Mouse (Mus musculus): Measurements from ENCODE around the gene Rsph1.

Gene Rsph1

DNA sequence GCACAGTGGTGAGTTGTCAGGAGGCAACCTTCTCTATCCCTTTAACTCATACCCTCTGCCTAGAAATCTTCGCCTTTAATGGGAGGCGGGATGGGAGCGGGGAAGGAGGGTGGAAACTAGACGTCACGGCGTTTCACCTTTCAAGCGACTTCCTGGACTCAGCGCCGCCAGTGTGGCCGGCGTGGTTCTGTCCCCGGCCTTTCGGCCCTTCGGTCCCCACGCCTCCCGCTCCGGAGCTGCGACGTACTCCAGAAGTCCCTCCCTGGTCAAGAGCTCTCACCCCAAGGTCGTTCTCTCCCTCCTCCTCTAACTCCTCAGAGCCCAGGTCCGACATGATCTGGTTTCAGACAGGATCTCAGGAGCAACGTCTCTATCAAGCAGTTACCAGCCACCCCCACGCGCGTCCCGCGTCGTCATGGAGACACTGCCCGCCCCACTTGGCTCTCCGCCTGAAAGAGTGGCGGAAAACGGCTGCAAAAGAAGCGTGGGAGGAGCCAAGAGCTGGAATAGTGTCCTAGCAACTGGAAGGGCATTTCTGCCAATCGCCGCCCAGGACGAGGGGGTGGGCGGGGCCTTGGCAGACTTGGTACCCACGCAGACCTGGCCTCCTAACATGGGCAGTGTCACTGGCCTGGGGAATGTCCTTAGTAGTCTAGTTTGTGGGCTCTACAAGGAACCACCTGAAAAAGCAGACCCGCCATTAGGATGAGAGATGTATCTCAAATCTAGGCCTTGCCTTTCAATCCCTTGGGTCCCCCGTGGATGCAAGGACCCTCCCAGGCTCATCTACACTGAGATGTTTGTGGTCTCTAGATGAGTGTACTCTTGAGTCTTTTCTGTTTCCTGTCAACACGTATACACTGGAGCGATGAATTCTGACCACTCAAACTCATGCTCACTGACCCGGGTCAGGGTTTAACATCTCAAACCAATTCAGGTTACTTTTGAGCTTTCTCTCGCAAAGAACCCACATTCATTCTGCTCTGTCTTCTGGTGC lies at the start of gene Rsph1:
Rsph1 (minus strand) TSS at position 462 of the 997 bp plus-strand sequence.
- DNase-seq, result peak; percentile 100

DNA sequence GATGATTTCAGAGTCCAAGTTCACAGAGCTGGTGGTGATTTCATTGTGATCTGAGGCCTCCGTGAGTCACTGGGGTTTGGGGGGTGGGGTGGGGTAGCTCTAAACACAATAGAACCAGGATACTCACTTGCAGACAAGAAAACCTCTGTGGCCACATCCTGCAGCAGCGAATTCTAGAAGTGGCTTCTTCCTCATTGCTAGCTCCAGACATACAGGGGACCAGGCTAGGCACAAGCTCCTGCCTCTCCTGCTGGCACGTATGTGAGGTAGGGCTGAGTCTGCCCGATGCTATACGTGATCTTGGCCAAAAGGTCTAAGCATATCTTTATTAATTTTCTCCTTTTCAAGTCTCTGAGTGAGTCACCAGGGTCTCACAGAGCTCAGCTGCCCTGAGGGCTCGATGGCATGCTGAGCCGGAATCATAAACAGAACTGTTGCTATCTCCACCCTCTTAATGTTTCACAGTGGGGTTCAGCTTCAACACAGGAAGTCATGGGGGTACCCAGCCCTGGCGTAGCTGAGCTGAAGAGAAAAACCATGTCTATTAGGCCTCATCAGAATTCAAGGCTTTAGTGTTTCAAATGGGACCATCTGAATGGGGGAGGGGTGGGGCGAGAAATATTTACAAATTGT lies 49.2 kb upstream of the Rsph1 start:
- no peak for DNase-seq

DNA sequence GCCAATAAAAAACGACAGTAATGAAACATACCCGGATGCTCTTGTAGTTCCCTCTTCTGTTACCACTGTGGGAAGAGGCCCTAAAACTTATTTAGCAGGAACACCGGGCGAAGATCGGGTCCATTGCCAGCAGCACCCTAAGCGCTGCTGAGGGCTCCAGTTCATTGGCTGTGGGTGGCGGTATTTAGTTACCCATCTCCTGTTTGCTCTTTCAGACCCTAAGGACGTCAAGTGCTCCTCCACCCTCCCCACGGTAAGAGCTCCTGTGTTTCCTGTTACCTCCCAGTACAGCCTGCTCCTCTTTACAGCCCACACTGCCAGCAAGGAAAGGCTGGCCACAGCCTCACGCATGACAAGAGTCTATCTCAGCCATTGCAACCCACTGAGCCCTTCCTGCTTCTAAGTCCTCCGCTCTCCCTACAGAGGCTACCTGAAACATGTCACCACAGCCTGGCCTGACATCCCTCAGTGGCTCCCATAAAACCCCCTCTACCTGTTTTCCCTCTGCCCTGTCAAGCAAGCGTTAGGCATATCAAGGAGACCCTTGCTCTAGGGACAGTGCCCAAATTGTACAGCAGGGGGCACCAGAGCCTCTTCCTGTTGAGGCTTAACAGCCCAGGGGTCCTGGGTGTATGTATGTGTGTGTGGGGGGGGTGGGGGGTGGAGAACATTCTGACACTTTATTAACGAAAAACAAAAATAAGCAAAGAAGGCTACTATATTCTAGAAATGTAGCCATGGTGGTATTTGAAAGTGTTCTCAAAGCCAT lies 48.5 kb upstream of the Rsph1 start:
- DNase-seq, result no peak

DNA sequence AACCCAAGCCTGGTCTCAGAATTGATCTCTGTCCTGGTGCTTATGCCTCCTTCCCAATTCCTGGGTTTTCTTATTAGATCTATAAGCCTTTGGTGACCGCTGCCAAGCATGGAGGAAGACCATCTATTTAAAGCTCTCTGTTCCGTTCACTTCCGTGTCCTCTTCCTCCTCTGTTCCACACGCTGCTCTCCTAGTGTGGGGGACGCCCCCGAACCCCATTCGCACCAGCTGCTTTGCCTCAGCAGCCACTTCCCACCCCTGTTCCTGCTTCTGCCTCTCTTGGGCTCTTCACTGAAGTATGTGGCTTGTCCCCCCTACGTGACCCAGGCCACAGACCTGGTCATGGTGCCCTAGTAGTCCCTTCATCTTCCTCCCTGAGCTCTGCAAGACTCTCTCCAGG lies 47.0 kb upstream of the Rsph1 start:
- peak; percentile 56 for DNase-seq

DNA sequence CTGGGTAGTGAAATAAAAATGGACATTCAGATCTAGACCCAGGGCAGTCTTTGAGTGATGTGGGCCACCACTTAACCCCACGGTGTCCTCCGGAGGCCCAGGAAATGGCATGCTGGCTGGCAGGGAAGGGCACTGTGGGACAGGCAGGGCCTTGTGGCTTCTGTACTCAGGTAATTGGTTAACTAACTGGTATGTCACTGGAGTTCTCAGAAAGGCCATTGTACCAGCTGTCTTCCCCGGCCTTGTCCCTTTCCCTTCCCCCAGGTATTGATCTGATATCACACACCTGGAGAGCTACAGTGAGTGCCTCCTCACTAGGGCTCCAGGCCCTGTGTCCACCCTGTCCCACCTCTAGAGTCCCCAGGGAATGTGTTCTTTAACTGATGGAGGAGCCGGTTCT lies 46.2 kb upstream of the Rsph1 start:
- no peak for DNase-seq

DNA sequence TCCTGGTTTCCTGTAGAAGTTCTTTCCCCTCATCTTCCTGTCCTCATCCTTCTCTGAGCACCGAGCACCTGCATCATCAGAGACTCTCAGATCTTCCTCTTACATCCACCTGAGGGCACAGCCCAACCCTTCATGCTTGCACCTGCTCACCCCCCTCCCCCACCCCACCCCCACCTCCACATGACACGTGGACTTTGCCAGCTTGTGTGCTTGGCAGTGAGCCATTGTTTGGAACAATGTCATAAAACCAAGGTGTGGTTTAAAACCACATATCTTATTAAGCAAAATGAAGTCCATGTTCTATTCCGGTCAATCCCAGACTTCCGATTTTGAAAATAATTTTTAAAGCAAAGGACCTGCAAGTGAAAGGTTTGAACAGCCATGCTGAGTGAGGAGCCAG lies 45.3 kb upstream of the Rsph1 start:
- no peak for DNase-seq

DNA sequence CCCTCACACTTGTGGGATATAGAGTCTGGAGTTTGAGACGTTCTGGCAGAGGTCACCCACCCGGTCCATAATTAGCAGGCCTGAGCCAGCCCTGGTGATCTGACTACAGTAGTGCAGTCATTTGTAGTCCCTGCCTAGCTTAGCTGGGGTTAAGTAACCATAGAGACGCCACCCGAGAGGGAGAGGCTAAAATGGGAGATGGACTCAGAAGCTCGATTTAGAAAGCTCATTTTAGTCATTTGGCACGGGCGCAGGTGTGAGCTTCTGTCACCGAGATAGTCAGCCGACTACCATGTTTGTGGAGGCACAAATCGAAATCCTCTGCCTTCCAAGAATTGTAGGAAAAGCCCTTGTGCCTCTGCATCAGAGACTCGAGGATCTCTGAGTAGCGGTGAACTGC lies 44.2 kb upstream of the Rsph1 start:
- peak; percentile 86 for DNase-seq

DNA sequence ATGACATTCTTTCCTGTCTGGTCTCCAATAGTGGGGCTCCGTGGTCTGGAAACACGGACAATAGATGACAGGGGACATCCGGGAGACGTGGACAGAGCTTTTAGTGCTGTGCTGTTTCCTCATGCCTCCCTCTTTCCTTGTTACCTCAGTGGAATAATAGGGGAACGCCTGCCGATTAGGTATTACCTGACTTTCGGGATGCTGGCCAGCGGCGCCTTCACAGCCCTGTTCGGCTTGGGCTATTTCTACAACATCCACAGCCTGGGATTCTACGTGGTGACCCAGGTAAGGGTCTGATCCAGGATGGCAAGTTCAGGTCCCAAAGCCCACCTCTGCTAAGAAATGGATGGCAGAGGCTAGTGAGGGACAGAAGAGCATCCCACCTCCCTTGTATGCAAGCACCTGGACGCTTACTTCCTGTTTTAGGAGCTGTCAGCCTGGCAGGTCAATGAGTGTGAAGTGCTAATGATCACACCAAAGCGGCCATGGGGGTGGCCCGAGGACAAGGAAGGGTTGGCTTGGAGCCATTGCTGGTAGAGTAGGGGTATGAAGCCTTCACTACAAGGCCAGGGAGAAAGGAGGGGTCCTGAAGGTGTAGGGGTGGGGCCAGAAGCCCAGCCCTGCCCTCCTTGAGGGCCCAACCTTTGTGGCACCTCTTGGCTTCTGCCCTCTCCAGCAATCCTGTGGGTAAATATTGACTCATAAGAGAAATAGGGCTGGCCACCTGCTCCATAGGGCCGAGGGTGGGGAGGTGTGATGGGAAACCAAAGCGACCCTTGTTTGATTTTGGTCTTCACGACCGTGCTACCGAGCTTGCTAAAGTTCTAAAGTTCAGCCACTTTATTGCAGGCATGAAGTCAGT lies 42.0 kb upstream of the Rsph1 start:
- DNase-seq, result no peak

DNA sequence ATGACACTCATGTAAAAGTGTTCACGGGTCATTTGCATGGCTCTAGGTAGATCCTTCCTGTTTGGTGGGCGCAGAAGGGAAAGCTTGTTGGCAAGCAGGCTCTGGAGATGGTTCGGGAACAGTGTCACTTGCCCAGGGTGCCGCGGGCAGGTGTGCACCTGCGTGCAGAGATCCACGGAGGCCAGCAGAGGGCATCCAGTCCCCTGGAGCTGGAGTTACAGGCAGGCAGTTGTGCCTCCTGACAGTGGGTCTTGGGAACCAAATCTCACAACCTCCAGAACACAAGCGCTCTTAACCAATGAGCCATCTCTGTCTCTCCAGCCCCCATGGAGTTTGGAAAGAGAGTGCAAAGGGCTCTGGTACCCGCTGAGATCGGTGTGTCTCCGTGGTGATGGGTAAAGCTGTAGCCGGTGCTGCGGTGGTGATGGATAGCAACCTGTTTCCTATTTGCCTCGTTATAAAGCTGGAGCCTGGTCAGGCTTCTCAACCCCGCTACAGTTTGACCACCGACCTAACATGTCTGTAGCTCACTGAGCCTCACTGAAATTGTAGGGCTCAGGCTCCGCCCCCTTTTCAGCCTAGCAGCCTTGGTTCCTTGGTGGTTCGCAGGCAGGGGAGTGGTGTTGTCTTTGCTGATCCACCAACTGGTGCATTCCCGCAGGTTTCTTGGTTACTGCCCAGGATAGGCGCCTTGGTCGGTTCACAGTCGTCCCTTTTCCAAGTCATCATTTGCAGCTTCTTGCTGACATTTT lies 40.5 kb upstream of the Rsph1 start:
- DNase-seq, result no peak

DNA sequence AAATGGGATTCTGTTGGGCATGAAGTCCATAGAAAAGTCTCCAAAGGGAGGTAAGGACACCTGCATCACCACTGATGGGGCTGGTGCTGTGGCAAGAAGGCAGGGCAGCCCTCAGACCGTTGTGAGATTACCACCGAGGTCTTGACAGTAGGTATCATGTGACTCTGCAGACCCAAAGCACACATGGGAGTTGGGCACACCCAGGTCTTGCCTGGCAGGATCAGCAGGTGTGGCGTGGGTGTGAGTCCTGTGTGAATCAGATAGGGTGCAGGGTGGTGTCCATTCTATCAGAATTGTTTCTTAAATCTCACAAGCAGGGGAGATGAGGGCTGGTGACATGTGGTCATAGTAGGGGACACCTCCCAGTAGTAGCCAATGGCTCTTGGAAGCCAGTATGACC lies 39.8 kb upstream of the Rsph1 start:
- DNase-seq, result no peak

DNA sequence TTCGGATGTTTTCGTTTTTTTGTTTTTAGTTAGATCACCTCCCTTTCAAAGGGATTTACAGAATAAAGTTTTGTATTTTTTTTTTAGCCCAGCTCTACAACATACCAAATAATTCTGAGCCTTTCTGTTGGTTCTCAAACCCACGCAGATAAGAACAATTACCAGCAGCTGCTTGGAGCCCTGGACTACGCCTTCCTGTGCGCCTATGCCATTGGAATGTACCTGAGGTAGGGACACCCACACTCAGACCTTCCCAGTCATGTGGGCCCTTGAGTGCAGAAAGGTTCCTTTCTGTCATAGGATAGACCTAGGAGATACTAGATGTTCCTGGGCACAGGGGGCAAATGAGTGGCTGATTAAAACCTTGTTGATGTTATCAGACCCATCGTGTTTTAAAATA lies 38.8 kb upstream of the Rsph1 start:
- DNase-seq, result no peak

DNA sequence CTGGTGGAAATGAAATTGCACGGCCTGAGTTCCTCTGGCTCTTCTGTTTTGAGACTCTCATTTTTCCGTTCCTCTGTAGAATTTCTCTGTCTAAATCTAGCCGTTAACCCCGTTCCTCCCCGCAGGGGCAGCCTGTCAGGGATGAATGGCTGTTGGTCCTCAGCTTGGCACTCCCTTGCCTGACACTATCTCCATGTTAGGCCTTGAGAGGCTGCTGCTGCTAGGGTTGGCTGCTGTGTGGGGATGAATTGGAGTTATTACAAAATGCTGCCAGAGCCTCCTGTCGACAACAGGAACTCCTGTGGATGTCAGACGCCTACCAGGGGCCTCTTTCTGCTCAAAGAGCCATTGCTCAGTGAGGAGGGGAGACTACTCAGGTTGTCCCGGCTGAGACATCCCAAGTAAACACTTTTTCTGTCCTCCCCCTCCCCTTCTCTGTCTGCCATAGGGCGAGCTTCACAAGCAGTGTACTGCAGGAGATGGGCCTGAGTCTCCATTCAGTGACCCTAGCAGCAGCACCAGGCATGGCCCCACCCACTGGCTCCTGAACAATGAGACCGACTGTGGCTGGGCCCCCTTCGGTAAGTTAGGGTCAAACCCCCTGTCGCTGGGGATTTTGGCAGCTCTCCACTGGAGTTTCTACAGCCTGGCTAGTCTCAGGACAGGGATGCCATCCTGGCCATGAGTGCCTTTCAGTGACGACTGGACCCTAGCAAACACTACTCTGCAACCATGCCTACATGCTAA lies 38.0 kb upstream of the Rsph1 start:
- no peak for DNase-seq

DNA sequence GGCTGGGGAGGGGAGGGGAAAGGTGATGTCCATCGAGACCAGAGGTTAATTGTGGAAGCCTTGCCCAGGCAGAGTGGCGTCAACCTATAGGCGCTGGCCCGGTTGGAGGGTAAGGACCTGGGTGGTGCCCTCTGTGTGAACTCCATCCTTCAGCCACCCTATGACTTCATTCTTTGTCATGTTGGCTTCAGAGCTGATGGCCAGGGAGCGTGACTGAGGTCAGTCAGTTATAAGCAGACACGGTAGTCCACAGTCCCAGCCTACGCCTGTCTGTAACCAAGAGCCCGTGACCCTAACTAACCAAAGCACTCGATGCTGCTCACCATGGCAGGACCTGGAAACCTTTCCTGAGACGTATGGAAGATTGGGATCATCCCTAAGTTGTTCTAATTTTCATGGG lies 35.5 kb upstream of the Rsph1 start:
- DNase-seq, result no peak

DNA sequence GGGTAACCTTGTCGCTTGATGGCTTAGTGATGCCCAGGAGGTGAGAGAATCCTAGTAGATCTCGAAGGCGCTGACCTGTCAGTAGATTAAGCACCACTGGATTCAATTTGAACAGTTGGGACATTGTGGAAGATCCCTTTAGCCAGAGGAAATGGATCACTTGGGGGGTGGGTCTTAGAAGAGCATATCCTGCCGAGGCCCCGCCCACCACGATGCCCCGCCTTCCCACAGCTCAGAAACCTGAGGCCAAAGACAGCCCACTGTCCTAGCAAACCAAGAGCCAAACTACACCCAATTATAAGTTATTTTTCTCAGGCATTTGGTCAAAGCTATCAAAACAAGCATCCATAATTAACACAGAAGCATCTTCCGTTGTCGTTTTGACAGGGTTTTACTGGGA lies 33.9 kb upstream of the Rsph1 start:
- DNase-seq, result no peak

DNA sequence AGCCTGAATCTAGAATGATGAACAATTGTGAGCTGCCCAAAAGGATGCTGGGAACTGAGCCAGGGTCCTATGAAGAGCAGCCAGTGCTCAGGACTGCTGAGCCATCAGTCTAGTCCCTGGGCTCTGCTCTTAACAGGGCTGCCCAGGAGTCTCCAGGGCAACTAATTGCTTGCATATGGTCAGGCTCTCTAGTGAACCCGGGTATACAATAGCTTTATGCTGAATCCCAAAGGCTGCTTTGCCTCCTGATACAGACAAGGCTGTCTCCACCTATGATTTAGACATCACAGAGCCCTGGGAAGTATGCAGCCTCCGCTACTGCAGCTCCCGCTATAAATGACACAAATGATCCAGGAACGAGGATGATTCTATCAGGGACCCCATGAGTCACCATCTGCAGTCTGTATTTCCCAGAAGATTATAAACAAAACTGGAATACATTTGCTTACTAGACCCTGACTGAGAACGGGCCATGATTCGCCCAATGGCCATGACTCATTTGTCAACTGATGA lies 32.2 kb upstream of the Rsph1 start:
- DNase-seq, result no peak

DNA sequence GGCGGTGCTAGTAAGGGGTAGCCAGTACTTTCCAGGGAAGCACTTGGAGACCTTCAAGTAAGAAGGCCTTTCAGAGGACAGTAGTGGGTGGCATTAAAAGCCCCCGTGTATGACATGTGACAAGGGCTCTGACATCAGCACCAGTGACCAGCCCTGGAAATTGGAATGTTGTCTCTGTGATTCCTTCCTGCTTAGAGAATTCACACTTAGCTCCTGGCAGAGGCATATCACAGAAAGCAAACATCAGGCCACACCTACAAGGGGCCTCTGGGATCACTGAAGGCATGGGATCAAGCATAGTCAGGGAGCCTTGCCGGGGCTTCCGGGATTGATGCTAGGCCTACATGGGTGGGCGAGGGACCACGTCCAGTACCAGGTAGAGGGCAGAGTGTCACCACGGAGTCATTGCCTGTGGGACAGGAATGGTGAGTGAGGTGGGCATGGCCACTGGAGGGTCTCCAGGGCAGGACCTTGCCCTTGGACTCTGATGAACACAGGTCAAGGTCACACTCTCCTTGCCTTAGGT lies 31.2 kb upstream of the Rsph1 start:
- no peak for DNase-seq

DNA sequence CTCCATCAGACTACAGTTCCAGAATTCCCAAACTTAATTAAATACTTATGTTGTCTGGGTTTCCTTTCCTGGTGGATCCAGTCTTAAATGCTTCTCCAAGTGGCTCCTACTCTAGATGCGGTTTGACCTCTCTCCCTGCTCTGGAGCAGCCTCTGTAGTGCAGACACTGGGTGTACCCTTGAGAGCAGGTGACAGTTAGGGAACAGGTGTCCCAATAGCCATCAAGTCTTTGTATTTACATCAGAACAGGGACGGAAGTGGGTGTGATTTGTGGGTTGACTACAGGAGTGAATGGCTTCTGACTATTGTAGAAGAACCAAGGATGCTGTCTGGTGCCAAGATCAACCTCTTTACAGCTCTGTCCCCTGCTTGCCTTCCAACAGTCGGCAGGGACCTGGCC lies 30.6 kb upstream of the Rsph1 start:
- DNase-seq, result no peak

DNA sequence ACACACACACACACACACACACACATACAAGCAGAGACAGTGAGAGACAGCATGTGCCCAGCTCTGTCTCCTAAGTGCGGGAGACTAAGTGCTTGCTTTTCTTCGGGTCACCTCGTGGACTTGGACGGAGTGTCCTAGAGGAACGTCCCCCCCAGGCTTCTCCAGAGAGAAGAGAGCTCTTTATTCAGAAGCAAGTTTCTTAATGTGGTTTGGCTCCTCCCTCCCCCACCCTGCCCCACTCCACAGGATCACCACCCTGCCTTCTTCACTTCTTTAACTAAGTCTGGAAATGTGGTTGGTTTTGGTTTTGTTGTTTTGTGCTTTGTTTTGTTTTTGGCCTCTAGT lies 28.6 kb upstream of the Rsph1 start:
- no peak for DNase-seq

DNA sequence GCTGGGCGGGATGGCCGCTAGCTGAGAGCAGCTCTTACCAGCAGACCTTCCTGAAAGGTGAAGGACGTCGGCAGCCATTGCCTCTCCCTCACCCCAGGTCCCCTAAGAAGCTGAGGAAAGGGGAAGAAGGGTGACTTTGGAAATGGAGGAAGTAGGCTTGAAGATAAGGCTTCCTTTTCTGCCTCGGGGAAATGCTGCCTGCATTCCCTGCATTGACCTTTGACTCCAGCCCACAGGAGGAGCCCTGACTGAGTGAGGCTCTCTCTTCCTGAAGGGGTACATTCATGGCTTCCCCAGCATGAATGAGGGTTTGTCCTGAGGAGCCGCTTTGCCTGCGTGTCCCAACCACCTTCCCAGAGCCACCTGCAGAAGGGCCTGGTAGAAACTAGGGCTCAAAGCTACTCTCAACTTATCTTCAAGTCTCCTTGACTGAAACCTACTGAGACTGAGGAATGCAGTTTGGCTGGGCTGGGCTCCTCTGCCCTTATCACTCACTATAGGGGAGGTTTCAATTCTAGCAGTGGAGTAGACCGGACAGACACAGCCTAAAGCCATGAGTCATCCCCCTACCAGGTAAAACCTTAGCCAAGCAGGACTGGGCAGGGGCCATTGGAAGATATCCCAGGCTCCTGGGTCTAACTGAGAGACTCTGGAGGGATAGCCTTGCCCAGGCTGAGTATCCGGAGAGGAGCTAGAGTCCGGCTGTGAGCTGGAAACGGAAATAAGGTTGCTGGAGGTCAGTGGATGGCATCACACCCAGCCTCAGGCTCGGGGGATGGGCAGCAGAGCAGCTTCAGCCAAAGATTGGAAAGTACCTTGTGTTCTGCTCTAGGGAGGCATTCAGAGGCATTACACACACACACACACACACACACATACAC lies 28.0 kb upstream of the Rsph1 start:
- DNase-seq, result no peak

DNA sequence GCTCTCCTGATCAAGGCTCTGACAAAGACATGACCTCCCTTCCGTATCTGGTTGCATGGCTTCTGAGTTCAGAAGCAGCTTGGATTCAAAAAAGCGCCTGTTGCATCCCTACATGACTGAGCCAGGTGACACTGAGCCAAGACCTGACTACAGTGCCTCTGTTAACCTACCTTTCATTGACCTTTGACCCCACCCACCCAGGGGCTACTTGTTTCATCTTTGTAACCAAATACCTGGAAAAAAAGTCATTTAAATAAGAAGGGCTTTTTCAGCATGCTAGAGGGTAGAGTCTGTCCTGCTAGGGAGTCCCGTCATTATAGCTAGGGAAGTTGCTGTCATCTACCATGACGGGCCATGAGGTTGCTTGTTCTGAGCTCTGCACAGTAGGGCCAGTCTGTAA lies 26.2 kb upstream of the Rsph1 start:
- DNase-seq, result no peak

Measured in right cerebral cortex, adult 18-20 months (tissue).